Mouse (Mus musculus): ENCODE results near the gene Tesk1.
"Not testable (repeated sequence)": the region's sequence is repeated elsewhere in the genome, so short reads cannot be mapped to it uniquely, and the experiment has no call there.

DNA sequence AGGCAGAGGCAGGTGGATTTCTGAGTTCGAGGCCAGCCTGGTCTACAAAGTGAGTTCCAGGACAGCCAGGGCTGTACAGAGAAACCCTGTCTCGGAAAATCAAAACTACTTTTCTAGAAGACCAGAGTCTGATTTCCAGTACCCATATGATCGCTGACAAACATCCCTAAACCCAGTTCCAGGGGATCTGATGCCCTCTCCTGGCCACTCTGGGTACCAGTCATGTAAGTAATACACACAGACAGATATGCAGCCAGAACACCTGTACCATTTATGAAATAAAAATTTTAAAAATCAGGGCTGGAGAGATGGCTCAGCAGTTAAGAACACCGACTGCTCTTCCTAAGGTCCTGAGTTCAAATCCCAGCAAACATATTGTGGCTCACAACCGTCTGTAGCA lies 43.9 kb downstream of the Tesk1 start:
- not testable (repeated sequence) for TF ChIP-seq POLR2A (IDR thresholded peaks at IDR 0.05; ENCODE audit: low read depth, low read length)
- TF ChIP-seq CTCF (conservative IDR thresholded peaks at IDR 0.05; ENCODE audit: insufficient read depth, insufficient read length, low read depth, low read length) = 0 out of 2 replicates have a peak, but pooled peaks have one; percentile 3

Data from kidney, adult 2 months (tissue).